Mouse (Mus musculus) gastrocnemius, adult 8-10 months (tissue): ENCODE results near the gene Tet1. TPM values are rescaled to one million over a fixed set of nuclear protein-coding genes. Genes with fewer than 3 reads are reported as not detected.
"Not testable (repeated sequence)": the region's sequence is repeated elsewhere in the genome, so short reads cannot be mapped to it uniquely, and the experiment has no call there.

Experiments used
- DNase-seq, 2 experiments: peaks; one replicate each; pipeline ENCODE4 v3.0.0; 2022; ENCODE audit warnings: low spot score in 2 of 2
- total RNA-seq, 4 experiments: library from RNA; stranded (reverse); gene quantifications; 2 replicates each; pipeline ENCODE4 v1.2.4; 2022

Tet1 gene
- total RNA-seq, 4 experiments from 2014 or later, result 1.6 to 3.1 (median 1.7) TPM

- no peak for DNase-seq
Observed at GRCm38 (mm10) chr10:62851025-62851424, 57.8 kb downstream of the Tet1 start.

DNA sequence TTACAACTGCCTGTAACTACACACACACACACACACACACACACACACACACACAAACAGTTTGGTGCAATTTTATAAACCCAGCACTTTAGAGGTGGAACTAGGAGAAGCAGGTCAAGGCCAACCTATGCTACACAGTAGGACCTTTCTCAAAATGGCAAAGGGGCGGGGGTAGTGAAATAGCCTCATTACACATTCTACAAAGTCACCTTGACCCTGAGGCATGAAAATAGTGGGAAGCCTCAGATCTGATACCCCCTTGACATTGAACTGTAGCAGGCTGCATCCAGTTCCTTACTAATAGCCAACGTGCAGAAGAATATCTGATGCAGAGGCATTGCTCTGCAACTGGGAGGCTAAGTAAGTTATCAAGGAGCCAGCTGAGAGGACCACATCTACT lies 60.0 kb downstream of the Tet1 start:
- no peak for DNase-seq

GRCm38 (mm10) chr10:62847069-62847626 lies 61.6 kb downstream of the Tet1 start:
- DNase-seq, result no peak

GRCm38 (mm10) chr10:62843787-62844491 lies 64.9 kb downstream of the Tet1 start:
- peak; percentile 47 to 73 for DNase-seq

- DNase-seq, result no peak
Observed at GRCm38 (mm10) chr10:62841901-62842447, 66.8 kb downstream of the Tet1 start.

GRCm38 (mm10) chr10:62840687-62841086 lies 68.1 kb downstream of the Tet1 start:
- no peak for DNase-seq

DNA sequence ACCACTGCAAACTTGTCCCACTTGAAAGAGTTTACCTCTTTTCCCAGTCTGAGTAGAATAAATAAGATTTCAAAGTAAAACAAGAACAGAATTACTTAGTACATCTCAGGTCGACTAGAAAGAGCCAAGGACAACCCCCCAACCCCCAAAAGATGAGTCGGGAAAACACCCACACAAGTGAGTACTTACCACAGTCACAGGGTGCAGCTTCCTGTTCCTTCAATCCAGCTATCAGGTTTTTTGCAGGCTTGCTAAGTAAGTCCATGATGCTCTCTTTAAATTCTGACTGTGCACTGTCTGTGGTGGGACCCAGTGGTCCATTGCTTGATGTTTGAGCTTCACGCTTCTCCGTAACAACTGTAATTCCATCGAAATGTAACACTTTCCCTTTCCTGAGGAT lies 70.8 kb downstream of the Tet1 start:
- DNase-seq, result no peak

GRCm38 (mm10) chr10:62832783-62833182 lies 76.0 kb downstream of the Tet1 start:
- DNase-seq, result no peak

- no peak for DNase-seq
Observed at GRCm38 (mm10) chr10:62831546-62831945, 77.2 kb downstream of the Tet1 start.

- DNase-seq, result no peak
Observed at GRCm38 (mm10) chr10:62824474-62824873, 84.3 kb downstream of the Tet1 start.

DNA sequence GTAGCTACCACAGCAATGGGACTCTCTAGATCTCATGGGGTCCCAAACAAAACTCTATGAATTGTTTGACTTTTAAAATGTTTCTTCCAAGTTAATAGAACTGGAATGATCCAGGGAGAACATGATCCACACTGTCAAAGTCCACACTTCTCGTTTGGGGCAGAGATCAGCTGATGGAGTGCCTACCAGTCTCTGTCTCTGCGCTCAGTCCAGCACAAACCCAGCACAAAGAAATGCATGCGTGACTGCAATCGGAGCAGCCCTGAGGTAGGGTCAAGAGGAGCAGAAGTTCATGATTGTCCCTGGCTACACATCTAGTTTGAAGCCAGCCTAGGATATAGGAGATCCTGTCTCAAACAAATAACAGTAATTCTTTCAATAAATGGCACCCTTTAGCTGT lies 85.4 kb downstream of the Tet1 start:
- no peak for DNase-seq

DNA sequence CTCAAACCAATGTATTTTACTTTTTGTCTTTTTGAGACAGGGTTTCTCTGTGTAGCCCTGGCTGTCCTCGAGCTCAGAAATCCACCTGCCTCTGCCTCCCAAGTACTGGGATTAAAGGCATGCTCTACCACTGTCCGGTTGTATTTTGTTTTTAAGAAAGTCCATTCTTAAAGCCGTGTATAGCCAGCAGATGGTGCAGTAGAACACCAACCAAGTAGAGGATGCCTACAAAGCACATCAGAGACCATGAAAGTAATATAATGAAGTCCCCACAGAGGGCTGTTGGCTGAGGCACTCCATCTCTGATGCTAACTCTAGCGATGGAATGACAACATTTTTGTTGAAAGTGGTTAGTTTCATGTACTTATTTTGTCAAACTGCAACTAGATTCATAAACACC lies 98.8 kb downstream of the Tet1 start:
- DNase-seq, result no peak

DNA sequence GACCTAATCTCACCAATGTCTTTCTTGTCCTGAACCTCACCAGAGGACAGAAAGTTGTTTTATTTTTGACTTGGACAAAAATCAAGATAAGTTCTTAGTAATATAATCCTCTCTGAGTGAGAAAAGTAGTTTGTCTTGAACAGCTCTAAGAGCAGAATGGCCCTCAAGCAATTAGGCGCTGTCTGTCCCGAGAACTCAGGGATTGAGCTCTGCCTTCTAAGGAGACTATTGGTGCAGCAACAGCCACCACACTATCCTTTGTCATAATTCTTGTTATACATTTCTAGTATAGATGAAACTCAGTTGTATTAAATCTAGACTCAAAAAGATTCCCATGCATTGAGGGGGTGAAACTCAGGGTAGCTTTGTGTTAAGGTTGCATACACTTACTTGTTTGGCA lies 100.0 kb downstream of the Tet1 start:
- no peak for DNase-seq

DNA sequence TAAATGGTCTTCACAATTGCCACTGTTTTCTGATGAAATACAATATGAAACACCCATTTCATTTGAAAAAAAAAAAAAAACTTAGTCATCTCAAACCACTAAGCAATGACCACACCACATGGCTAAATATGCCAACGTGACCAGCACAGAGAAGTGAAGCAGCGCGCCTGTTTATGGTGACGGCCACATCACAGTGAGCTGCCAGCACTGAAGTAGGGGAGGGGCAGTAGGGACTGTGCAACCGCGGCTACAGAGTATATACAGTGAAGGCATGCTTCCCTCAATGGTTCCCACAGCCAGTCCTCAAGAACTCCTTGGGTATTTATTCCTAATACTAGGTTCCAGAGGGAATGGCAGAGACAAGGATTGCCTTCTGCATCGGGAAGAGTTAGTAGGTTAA lies 100.5 kb downstream of the Tet1 start:
- no peak for DNase-seq

DNA sequence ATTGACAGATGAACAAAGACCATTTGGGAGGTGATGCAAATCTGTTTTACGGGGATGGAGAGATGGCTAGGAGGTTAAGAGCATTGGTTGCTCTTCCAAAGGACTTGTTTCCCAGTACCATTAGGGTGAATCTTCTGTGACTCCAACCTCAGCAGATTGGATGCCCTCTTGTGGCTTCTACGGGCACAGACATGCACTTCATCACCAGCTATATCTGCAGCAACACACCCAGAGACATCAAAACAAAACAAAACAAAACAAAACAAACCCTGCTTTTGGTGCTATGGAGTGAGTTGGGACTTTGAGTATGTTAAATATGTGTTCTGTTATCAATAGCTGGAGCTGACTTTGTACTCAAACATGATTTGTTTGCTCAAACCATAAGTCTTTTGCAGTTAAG lies 104.7 kb downstream of the Tet1 start:
- DNase-seq, result no peak

DNA sequence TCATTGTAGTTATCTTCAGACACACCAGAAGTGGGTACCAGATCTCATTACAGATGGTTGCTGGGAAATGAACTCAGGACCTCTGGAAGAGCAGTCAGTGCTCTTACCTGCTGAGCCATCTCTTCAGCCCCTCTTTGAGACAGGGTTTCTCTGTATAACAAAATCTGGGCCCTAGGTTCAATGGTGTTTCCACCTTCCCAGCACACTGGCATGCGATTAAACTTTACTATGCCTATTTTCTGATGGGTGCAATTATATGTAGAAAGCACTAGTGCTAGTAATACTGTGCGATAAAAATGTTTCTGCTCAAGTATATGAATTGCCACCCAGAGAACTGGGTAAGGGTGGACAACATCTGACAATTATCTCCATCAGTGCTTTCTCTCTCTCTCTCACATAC lies 105.5 kb downstream of the Tet1 start:
- DNase-seq, result no peak

- DNase-seq, result no peak
Observed at GRCm38 (mm10) chr10:62794221-62794620, 114.6 kb downstream of the Tet1 start.

GRCm38 (mm10) chr10:62793091-62793453 lies 115.7 kb downstream of the Tet1 start:
- no peak for DNase-seq

DNA sequence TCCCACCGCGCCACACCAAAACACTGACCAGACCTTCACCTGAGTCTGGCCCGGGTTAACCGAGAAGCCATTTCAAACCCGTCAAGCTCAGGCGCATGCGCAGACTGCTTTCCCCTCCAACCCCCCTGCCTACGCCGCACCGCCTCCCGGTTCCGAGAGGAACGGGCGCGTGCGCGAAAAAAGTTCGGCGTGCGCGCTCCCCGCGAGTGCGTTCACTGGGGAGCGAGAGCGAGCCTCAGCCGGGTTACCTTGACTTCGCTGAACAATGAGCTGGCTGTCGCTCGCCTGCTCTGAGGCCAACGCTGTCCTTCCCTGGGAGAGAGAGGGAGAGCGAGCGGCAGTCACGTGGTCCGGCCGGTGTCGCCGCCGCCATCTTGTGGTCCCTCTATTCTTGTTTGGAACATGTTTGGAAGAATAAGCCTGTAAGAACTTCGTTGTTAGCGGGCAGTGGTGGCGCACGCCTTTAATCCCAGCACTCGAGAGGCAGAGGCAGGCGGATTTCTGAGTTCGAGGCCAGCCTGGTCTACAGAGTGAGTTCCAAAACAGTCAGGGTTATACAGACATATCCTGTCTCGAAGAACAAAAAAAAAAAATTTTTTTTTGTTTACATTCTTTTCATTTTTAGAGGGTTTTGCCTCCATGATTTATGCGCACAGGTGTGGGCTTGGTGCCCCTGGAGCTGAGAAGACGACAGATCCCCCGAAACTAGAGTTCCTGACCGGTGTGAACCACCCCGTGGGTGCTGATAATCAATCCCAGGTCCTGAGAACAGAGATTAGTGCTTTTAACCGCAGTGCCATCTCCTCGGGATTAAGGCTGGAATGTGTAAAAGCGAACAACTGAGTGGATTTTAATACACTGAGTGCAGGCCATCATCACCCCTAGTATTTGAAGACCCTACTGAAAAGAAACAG lies 116.4 kb downstream of the Tet1 start, which contains the start of gene Ccar1:
Gene Ccar1 (minus strand): TSS at position 110 of the 914 bp plus-strand sequence.
- peak; percentile 96 to 99 for DNase-seq

DNA sequence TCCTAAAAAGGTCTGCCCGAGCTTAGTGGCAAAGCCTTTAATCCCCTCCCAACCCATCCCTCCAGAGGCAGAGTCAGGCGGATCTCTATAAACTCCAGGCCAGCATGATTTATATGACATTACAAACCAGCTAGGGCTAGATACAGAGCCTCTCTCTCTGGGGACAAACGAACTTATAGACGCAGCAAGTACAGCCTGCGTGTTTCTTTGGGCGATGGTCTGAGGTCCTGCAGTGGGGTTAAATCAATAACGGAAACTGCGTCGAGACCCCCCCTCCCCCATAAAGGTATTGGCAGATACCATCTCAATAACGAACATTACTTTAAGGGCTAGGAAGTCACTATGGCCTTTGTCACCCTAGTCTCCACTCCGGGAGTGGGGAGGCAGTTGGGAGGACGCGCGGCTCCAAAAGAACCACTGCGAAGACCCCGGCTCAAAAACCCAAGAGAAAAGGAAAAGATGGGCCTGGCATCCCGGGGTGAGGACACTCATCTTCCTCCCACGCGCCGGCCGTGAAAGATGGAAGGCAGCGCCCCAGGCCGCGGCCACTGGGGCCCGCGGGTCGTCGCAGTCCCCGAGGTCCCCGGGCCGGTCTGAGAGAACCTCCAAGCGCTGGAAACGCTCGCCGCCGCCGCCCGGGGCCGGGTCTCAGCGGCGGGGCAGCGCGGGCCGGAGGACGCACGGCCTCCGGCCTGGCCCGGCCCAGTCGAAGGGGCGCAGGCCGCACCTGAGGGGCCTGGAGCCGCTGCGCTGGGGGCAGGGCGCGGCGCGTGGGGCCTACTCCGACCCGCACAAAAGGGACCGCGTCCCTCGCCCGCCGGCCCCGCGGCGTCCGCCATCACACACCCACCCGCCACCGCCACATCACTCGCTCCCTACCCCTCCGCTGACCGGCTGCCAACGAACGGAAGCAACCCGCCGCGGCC lies 117.3 kb downstream of the Tet1 start:
- peak in 1 of 2 experiments; percentile 5 for DNase-seq

DNA sequence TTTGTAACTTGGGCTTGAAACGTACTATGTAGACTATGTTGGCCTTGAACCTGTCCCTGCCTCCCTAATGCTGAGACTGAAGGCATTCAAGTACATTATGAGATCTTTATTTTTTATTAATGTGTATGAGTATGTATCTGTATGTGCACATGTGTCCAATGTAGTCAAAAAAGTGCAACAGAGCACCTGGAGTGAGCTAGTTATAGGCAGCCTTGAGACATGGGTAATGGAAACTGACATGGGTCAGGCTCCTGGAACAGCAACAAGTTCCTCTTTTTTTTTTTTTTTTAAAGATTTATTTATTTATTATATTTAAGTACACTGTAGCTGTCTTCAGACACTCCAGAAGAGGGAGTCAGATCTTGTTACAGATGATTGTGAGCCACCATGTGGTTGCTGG lies 127.0 kb downstream of the Tet1 start:
- DNase-seq, result not testable (repeated sequence)
